Mouse (Mus musculus): ENCODE measurements around the gene Fam71f2. TPM values are rescaled to one million over a fixed set of nuclear protein-coding genes. Genes with fewer than 3 reads are reported as not detected.
A peak's percentile ranks its signal among the peaks of the same experiment; 100 is the strongest.

Gene Fam71f2
- total RNA-seq, 2 experiments from 2014 or later: 0.20 to 0.21 TPM

GRCm38 (mm10) chr6:29272312-29273072 lies 6.9 kb upstream of the Fam71f2 start, which contains the start of gene Hilpda:
TSS of gene Hilpda (plus strand) at chr6:29272488.
- DNase-seq: peak; percentile 92
- intact Hi-C loops (cut with DNase I; ENCODE audit: low total_unique reads): loop anchor here (10.0 kb wide), 1 partner anchor 108 kb away; the partner anchor contains the start of gene Rbm28

DNA sequence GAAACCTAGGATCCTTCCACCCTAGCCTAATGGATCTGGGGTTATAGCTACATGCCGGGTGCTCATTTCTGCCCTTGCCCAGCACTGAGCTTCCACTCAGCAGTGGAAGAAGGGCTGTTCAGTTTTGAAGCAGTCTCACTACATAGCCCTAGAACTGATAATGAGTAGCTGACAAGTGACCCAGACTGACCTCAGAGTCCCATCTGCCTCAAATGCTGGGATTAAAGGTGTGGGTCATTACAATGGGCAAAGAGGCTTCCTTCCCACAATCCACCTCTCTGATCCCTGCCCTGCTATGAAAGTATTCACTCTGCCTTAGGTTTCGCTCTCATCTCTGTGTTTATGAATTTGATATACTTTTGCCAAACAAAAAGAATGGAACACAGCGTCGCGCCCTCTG lies 2.6 kb upstream of the Fam71f2 start:
- intact Hi-C loops (cut with DNase I; ENCODE audit: low total_unique reads): loop anchor here (5.0 to 10.0 kb wide), 2 partner anchors 34 to 112 kb away; partner anchors contain the start of gene Rbm28
- DNase-seq: no peak

DNA sequence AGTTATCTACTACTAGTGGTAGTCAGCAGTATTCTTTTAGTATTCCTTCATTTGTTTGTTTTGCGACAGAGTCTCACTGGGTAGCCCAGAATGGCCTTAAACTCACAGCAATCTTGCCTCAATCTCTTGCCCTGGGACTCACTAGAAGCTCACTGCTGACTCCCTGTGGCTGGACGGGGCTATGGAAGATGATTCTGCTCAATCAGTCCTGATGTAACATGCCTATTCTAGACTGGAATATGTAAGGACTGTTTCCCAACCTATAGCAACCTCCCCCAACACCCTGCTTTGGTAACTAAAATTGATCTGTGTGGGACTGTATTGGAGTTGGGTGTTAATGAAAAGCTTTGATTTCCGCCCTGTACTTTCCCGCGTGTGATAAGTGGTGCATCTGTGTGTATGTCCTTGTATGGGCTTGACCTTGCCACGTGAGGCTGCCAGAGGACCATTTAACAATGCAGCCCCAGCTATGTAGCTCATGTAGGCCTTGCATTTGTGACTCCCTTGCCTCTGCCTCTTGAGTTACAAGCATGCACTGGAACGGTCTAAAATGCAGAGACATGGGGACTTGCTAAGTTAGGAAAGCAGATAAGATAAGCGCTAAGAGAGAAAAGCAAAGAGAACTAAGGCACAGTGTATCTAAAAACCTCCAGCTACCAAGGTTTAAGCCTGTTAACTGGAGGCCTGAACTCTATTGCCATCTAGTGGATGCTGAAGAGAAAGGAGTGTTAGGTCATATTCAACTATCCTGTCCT lies 703 bp upstream of the Fam71f2 start:
- intact Hi-C loops (cut with DNase I; ENCODE audit: low total_unique reads): loop anchor here (5.0 to 10.0 kb wide), 2 partner anchors 36 to 114 kb away; partner anchors contain the start of gene Rbm28

DNA sequence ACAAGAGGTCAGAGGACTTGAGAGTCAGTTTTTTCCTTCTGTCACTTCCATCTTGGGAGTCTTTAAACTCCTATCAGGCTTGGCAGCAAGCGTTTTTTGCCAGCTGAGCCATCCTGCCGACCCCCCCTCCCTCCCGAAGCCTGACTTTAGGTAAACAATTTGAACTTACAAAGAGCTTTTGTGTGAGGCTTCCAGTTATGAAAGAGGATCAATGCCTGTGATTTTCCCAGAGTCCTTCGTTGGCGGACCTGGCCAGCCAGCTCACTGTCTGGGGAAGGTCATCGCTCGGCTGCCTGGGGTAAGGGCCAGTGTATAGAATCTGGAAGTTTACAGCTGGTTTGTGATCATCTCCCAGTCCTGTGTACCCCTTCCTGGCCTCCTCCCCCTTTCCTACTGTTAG lies 1.3 kb downstream of the Fam71f2 start:
- DNase-seq: no peak
- intact Hi-C loops (cut with DNase I; ENCODE audit: low total_unique reads): no loop called here

More for the DNA sequence above, 703 bp upstream of the Fam71f2 start:
- DNase-seq: peak; percentile 32

DNA sequence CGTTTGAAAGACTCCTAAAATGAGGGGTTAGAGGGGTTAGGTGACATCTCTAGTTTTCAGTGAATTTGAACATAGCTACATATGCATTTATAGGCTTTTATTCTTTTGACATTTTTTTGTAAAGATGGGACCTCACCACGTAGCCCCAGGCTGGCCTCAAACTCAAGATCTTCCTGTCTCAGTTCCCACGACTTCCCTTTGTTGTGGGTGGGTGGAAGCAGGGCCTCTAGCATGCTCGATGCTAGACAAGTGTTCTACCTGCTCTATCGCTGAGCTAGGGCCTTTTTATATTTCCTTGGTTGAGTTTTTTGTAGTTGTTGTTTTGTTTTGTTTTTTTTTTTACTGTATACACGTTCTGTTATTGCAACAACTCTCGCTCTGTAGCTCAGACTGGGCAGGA lies 7.5 kb downstream of the Fam71f2 start:
- DNase-seq: no peak
- intact Hi-C loops (cut with DNase I; ENCODE audit: low total_unique reads): no loop called here

DNA sequence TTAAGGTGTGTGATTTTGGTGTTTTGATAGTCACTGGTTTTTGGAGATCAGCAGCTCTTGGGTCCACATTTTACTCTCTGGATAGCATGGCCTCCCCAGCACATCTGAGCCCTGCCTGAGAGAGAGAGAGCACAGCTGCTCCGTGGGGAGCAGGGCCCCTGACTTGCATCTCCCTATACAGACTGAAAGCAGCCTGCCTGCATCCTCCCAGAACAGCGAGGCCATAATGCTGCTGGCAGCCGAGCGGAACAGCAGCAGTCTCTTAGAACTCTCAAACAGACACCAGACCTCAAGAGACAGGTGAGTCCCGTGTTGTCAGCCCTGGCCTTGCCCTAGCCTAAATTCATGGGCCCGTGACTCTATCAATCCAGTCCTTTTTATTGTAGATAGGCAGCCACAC lies 8.1 kb downstream of the Fam71f2 start:
- no peak for DNase-seq
- intact Hi-C loops (cut with DNase I; ENCODE audit: low total_unique reads): no loop called here

GRCm38 (mm10) chr6:29287944-29288343 lies 8.6 kb downstream of the Fam71f2 start:
- no peak for DNase-seq
- intact Hi-C loops (cut with DNase I; ENCODE audit: low total_unique reads): no loop called here

- intact Hi-C loops (cut with DNase I; ENCODE audit: low total_unique reads): no loop called here
- DNase-seq: no peak
Observed at GRCm38 (mm10) chr6:29288651-29289050, 9.3 kb downstream of the Fam71f2 start.

DNA sequence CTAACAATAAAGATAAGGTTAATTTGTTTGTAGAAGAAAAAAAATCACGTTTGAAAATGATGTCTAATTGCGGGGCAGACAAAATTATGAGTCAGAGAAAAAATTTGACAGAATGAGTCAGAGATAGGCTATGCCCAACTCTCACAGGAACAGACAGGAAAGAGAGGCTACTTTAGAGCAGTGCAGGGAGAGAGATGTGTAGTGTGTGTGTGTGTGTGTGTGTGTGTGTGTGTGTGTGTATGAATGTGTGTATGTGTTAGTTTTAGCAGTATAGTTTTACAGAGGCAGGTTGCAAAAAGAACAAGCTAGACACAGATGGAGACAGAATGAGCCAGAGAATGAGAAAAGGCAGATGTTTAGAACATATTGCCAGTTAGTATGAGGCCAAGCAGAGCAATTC lies 19.7 kb downstream of the Fam71f2 start:
- intact Hi-C loops (cut with DNase I; ENCODE audit: low total_unique reads): no loop called here
- no peak for DNase-seq

DNA sequence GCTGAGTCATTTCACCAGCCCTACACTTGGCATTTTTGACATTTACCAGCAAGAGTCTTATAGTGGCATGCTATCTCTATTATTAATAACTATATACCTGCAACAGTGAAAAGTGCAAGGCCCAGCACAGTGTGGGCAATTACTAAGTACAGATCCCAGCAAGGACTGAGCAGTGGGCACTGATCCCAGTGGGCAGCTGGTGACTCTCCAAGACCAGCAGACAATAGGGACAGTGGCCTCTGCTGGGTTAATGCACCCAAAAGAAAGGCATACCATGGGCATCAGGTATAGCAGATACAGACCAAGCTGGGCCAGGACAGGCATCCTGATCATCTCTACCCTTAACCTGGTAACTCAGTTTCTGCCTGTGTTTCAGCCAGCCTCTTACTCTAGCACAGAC lies 23.9 kb downstream of the Fam71f2 start:
- DNase-seq: no peak
- intact Hi-C loops (cut with DNase I; ENCODE audit: low total_unique reads): no loop called here

DNA sequence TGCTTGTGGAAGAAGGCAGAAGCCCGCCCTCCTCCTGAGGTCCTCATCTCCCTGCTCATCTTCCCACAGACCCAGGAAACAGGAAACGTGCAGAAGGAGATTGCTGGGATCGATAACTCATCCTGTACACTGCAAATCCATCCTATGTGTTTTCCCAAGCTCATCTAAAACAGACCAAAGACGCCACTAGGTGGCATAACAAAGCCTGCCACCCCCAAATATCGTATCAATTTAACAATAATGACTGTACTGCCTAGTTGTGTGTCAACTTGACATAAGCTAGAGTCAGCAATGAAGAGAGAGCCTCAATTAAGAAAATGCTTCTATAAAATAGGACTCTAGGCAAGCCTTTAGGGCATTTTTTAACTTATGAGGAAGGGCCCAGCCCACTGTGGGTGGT lies 24.3 kb downstream of the Fam71f2 start:
- intact Hi-C loops (cut with DNase I; ENCODE audit: low total_unique reads): no loop called here
- DNase-seq: no peak

- intact Hi-C loops (cut with DNase I; ENCODE audit: low total_unique reads): no loop called here
- DNase-seq: no peak
Observed at GRCm38 (mm10) chr6:29305462-29305861, 26.1 kb downstream of the Fam71f2 start.

DNA sequence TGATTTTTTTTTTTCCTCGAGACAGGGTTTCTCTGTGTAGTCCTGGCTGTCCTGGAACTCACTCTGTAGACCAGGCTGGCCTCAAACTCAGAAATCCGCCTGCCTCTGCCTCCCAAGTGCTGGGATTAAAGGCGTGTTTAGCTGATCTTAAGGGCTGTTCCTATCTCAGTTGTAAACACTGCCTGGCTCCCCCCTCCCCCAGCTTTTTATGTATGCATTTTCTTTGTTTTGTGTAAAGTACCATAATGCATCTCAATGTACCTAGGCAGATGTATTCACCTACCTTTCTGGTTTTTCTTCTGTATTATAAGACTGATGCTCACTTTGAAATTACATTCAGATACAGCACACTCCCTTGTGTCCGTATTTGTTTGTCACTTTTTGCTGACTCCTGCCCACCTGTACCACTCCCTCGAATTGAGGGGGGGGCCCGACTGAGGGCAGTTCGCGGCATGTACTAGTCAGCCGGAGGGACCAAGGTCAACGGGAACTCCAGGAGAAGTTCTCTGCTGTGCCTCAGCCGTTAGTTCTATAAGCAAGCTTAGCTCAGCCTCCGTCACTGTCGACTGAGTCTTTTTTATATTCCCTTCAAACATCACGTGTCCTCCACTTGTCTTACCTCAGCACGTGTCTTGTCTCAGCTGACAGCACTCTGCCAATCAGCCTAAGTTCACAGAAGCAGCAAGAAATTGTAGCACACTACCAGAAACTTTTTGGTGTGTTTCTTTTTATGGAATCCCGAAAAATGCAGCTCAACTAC lies 29.6 kb downstream of the Fam71f2 start:
- intact Hi-C loops (cut with DNase I; ENCODE audit: low total_unique reads): no loop called here
- no peak for DNase-seq

GRCm38 (mm10) chr6:29313690-29314202 lies 34.4 kb downstream of the Fam71f2 start:
- DNase-seq: no peak
- intact Hi-C loops (cut with DNase I; ENCODE audit: low total_unique reads): no loop called here

DNA sequence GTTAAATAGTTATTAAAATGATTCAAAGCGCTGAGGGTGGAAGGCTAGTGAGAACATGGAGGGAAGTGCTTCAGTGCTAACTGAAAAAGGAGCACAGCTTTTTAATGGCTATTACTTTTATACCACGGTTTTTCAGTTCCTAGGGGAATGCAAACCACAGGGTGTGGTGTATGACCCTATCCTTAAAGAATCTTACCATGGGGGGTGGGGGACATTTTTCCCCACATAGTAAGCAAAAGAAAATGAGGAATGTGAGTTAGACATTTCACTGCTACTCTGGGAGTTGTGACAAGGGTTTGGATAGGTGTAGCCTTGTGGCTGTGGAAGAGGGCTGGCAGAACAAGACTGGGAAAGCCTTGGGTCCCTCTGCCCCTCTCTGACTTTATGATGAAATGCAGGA lies 37.9 kb downstream of the Fam71f2 start:
- intact Hi-C loops (cut with DNase I; ENCODE audit: low total_unique reads): no loop called here
- no peak for DNase-seq

GRCm38 (mm10) chr6:29317941-29318340 lies 38.5 kb downstream of the Fam71f2 start:
- intact Hi-C loops (cut with DNase I; ENCODE audit: low total_unique reads): no loop called here
- no peak for DNase-seq

- peak; percentile 25 for DNase-seq
- intact Hi-C loops (cut with DNase I; ENCODE audit: low total_unique reads): no loop called here
Observed at GRCm38 (mm10) chr6:29318879-29319278, 39.5 kb downstream of the Fam71f2 start, which contains the start of gene Fam71f1. TSS of gene Fam71f1 (plus strand) at chr6:29319140.

GRCm38 (mm10) chr6:29321586-29321985 lies 42.2 kb downstream of the Fam71f2 start:
- DNase-seq: no peak
- intact Hi-C loops (cut with DNase I; ENCODE audit: low total_unique reads): no loop called here

GRCm38 (mm10) chr6:29322147-29322546 lies 42.8 kb downstream of the Fam71f2 start:
- intact Hi-C loops (cut with DNase I; ENCODE audit: low total_unique reads): no loop called here
- DNase-seq: no peak

- intact Hi-C loops (cut with DNase I; ENCODE audit: low total_unique reads): no loop called here
- DNase-seq: no peak
Observed at GRCm38 (mm10) chr6:29322735-29323134, 43.3 kb downstream of the Fam71f2 start.

All from gastrocnemius, postnatal 14 days (tissue).